Mouse (Mus musculus): Measurements from ENCODE around the gene Oaz2. TPM values are rescaled to one million over a fixed set of nuclear protein-coding genes. Genes with fewer than 3 reads are reported as not detected.

Gene Oaz2
- total and polyA plus RNA-seq, 2 experiments from 2014 or later: 274 to 387 TPM

DNA sequence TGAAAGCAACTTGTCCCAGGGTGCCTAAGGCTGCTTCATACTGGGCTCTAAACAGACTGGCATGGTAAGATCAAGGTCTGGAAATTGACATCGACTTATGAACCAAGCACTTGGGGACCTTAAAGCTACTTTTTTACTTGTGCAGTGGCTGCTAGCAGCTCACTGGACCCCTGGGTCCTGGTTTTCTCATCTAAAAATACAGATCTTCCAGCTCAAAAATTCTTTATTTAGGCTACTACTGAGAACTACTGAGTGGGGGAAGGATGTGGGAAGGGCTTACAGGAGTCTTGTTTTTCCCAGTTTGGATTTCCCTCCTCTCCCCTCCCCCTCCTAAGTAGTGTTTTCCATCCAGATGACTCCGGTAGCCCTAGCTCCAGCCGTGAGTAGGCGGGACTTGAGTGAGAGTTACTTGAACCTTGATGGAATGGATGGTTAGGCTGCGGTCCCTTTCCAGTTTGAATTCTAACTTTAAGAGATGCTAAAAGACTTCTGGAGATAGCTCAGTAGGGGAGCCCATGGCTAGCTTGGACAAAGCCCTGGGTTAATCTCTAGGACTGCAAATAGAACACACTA, 26.9 kb upstream of the Oaz2 start:
- Histone ChIP-seq H3K9ac (replicated peaks; ENCODE audit: low read length) (no peak overlapping the region), H3K4me3 (ENCODE audit: low read length) (no peak overlapping the region), H3K27ac (no peak overlapping the region), H3K36me3 (ENCODE audit: insufficient read depth, low read length) (no peaks in the 10 kb centered on the region), H3K9me3 (ENCODE audit: low read length) (no peaks in the 10 kb centered on the region), H3K4me1 (ENCODE audit: insufficient read depth, low read length) (no peaks in the 10 kb centered on the region), H3K27me3 (ENCODE audit: insufficient read depth, low read length) (no peaks in the 10 kb centered on the region), H3K4me2 (ENCODE audit: low read depth, low read length) (no peak overlapping the region)
- DNase-seq (ENCODE audit: low spot score) (no peak), ATAC-seq (no peak)
- WGBS: 14% methylated on average over 5 of the region's 5 CpGs
- no peak for TF ChIP-seq CTCF (IDR thresholded peaks at IDR 0.05; ENCODE audit: low read depth)

DNA sequence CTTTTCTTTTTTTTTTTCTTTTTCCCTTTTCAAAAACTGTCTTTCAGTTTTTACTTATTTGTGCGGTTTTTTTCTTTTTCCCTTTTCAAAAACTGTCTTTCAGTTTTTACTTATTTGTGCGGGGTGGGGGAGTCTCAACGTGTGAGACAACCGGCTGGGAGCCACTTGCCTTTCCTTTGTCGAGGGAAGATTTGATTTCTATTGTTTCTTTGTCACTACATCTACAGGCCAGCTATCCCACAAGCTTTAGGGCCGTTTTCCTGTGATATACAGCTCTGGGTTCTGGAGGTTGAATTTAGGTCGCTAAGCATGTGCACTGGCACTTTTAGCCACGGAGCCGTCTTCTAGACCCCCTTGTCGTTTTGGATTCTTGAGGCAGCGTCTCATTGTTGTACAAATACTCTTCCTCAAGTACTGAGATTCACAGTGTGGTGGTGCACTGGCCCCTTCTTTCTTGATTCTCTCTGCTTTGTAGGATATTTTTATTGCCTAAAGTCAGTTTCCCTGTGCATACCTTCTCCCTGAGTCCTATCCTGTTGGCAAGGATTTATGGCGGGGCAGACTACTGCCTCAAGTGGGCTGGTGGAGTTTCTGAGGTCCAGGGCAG, 26.3 kb upstream of the Oaz2 start:
- H3K27ac ChIP-seq: no peak overlapping the region
- H3K4me1 ChIP-seq (ENCODE audit: insufficient read depth, low read length): no peaks in the 10 kb centered on the region
- H3K9ac ChIP-seq (replicated peaks; ENCODE audit: low read length): no peak overlapping the region
- no peaks in the 10 kb centered on the region for H3K36me3 ChIP-seq (ENCODE audit: insufficient read depth, low read length)
- no peak for ATAC-seq
- H3K9me3 ChIP-seq (ENCODE audit: low read length): no peaks in the 10 kb centered on the region
- H3K4me3 ChIP-seq (ENCODE audit: low read length): no peak overlapping the region
- DNase-seq (ENCODE audit: low spot score): no peak
- no peaks in the 10 kb centered on the region for H3K27me3 ChIP-seq (ENCODE audit: insufficient read depth, low read length)
- H3K4me2 ChIP-seq (ENCODE audit: low read depth, low read length): no peak overlapping the region
- no peak for TF ChIP-seq CTCF (IDR thresholded peaks at IDR 0.05; ENCODE audit: low read depth)
- 12% methylated on average over 12 of the region's 12 CpGs for WGBS

DNA sequence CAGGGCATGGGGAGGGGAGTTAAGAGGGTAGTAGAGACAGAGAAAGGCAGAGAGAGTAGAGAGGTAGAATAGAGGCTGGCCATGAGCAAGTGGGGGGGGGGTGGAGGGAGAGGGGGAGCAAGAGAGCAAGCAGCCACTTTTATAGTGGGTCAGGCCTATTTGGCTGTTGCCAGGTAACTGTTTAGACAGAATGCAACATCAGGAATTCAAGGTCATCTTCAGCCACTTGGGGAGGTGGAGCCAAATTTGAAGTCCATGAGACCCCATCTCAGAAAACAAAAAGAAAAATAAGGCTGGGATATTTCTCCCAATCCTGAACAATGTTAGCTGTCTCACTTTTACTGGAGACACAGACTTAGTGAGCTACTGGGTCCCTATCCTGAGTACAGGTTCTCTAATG, 25.3 kb upstream of the Oaz2 start:
- H3K4me2 ChIP-seq (ENCODE audit: low read depth, low read length): no peak overlapping the region
- H3K36me3 ChIP-seq (ENCODE audit: insufficient read depth, low read length): no peaks in the 10 kb centered on the region
- no peak for DNase-seq (ENCODE audit: low spot score)
- no peaks in the 10 kb centered on the region for H3K27me3 ChIP-seq (ENCODE audit: insufficient read depth, low read length)
- TF ChIP-seq CTCF (IDR thresholded peaks at IDR 0.05; ENCODE audit: low read depth): no peak
- ATAC-seq: no peak
- H3K4me3 ChIP-seq (ENCODE audit: low read length): no peak overlapping the region
- H3K4me1 ChIP-seq (ENCODE audit: insufficient read depth, low read length): no peaks in the 10 kb centered on the region
- no peak overlapping the region for H3K27ac ChIP-seq
- no peak overlapping the region for H3K9ac ChIP-seq (replicated peaks; ENCODE audit: low read length)
- H3K9me3 ChIP-seq (ENCODE audit: low read length): no peaks in the 10 kb centered on the region

- no peaks in the 10 kb centered on the region for H3K4me1 ChIP-seq (ENCODE audit: insufficient read depth, low read length)
- no peak overlapping the region for H3K9ac ChIP-seq (replicated peaks; ENCODE audit: low read length)
- no peak for DNase-seq (ENCODE audit: low spot score)
- no peaks in the 10 kb centered on the region for H3K9me3 ChIP-seq (ENCODE audit: low read length)
- no peaks in the 10 kb centered on the region for H3K27me3 ChIP-seq (ENCODE audit: insufficient read depth, low read length)
- ATAC-seq: no peak
- no peak overlapping the region for H3K4me2 ChIP-seq (ENCODE audit: low read depth, low read length)
- no peak overlapping the region for H3K4me3 ChIP-seq (ENCODE audit: low read length)
- no peaks in the 10 kb centered on the region for H3K36me3 ChIP-seq (ENCODE audit: insufficient read depth, low read length)
- no peak for TF ChIP-seq CTCF (IDR thresholded peaks at IDR 0.05; ENCODE audit: low read depth)
- no peak overlapping the region for H3K27ac ChIP-seq
- 80% methylated on average over 4 of the region's 4 CpGs for WGBS
Measured at GRCm38 (mm10) chr9:65644960-65645359, 22.8 kb upstream of the Oaz2 start.

GRCm38 (mm10) chr9:65645984-65646383, 21.8 kb upstream of the Oaz2 start:
- no peak overlapping the region for H3K4me3 ChIP-seq (ENCODE audit: low read length)
- WGBS: 64% methylated on average over 3 of the region's 3 CpGs
- DNase-seq (ENCODE audit: low spot score) (no peak), ATAC-seq (no peak)
- peak; percentile 11; the same call in 1 of the 2 replicates for TF ChIP-seq CTCF (IDR thresholded peaks at IDR 0.05; ENCODE audit: low read depth)
- no peak overlapping the region for H3K4me2 ChIP-seq (ENCODE audit: low read depth, low read length)
- no peaks in the 10 kb centered on the region for H3K4me1 ChIP-seq (ENCODE audit: insufficient read depth, low read length)
- H3K9ac ChIP-seq (replicated peaks; ENCODE audit: low read length): no peak overlapping the region
- H3K27me3 ChIP-seq (ENCODE audit: insufficient read depth, low read length): no peaks in the 10 kb centered on the region
- no peaks in the 10 kb centered on the region for H3K36me3 ChIP-seq (ENCODE audit: insufficient read depth, low read length)
- H3K27ac ChIP-seq: no peak overlapping the region
- no peaks in the 10 kb centered on the region for H3K9me3 ChIP-seq (ENCODE audit: low read length)

GRCm38 (mm10) chr9:65646782-65647181, 21.0 kb upstream of the Oaz2 start:
- H3K4me2 ChIP-seq (ENCODE audit: low read depth, low read length): no peak overlapping the region
- no peak overlapping the region for H3K27ac ChIP-seq
- no peak overlapping the region for H3K4me3 ChIP-seq (ENCODE audit: low read length)
- no peaks in the 10 kb centered on the region for H3K36me3 ChIP-seq (ENCODE audit: insufficient read depth, low read length)
- no peaks in the 10 kb centered on the region for H3K4me1 ChIP-seq (ENCODE audit: insufficient read depth, low read length)
- no peak for DNase-seq (ENCODE audit: low spot score)
- no peaks in the 10 kb centered on the region for H3K9me3 ChIP-seq (ENCODE audit: low read length)
- ATAC-seq: no peak
- no peak overlapping the region for H3K9ac ChIP-seq (replicated peaks; ENCODE audit: low read length)
- no peaks in the 10 kb centered on the region for H3K27me3 ChIP-seq (ENCODE audit: insufficient read depth, low read length)
- TF ChIP-seq CTCF (IDR thresholded peaks at IDR 0.05; ENCODE audit: low read depth): no peak
- 93% methylated on average over 2 of the region's 2 CpGs for WGBS

DNA sequence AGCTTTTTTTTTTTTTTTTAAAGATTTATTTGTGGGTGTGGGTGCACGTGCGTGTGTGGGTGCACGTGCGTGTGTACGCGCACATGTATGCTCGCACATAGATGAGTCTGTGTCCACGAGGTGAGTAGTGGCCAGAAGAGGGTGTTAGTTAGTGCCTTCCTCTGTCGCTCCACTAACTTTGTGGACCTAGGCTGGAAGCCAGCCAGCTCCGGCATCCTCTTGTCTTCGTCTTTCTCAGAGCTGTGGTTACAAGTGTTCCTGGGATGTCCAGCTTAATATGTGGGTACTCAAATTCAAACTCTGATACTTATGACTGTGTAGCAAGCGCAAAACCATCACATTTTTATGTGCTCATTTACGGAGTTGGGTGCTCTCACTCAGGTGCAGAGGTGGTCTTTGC, 19.1 kb upstream of the Oaz2 start:
- H3K9me3 ChIP-seq (ENCODE audit: low read length): no peaks in the 10 kb centered on the region
- no peak for ATAC-seq
- TF ChIP-seq CTCF (IDR thresholded peaks at IDR 0.05; ENCODE audit: low read depth): no peak
- H3K36me3 ChIP-seq (ENCODE audit: insufficient read depth, low read length): no peaks in the 10 kb centered on the region
- DNase-seq (ENCODE audit: low spot score): no peak
- no peak overlapping the region for H3K9ac ChIP-seq (replicated peaks; ENCODE audit: low read length)
- no peaks in the 10 kb centered on the region for H3K27me3 ChIP-seq (ENCODE audit: insufficient read depth, low read length)
- H3K4me3 ChIP-seq (ENCODE audit: low read length): no peak overlapping the region
- no peak overlapping the region for H3K27ac ChIP-seq
- WGBS: 91% methylated on average over 13 of the region's 13 CpGs
- H3K4me2 ChIP-seq (ENCODE audit: low read depth, low read length): no peak overlapping the region
- H3K4me1 ChIP-seq (ENCODE audit: insufficient read depth, low read length): no peaks in the 10 kb centered on the region
